Mouse (Mus musculus) C2C12 (cell line): ENCODE results near the gene Gm17428.

Source experiments
- CEBPB ChIP-seq: IDR thresholded peaks from one replicate; pipeline ENCODE4 v1.6.1; 2011; ENCODE audit warnings: low read depth, mild to moderate bottlenecking, control low read depth, moderate library complexity
- CTCF ChIP-seq: IDR thresholded peaks from one replicate; pipeline ENCODE4 v1.5.1; 2011; ENCODE audit not compliant: control insufficient read depth, insufficient read depth, insufficient read length
- FOSL1 ChIP-seq: IDR thresholded peaks from one replicate; pipeline ENCODE4 v1.8.0; 2011; ENCODE audit warnings: mild to moderate bottlenecking, low read length; ENCODE audit not compliant: poor library complexity, insufficient read depth, severe bottlenecking
- MAX ChIP-seq: IDR thresholded peaks from one replicate; pipeline ENCODE4 v1.6.1; 2011; ENCODE audit warnings: mild to moderate bottlenecking, control low read depth
- MYOD1 ChIP-seq: IDR thresholded peaks from one replicate; pipeline ENCODE4 v1.6.1; 2011; ENCODE audit warnings: low read depth; ENCODE audit not compliant: control insufficient read depth, insufficient read length
- MYOG ChIP-seq: IDR thresholded peaks from one replicate; pipeline ENCODE4 v1.6.1; 2011; ENCODE audit not compliant: control insufficient read depth, insufficient read length; ENCODE audit errors: extremely low read depth
- USF1 ChIP-seq: IDR thresholded peaks from one replicate; pipeline ENCODE4 v1.6.1; 2011; ENCODE audit warnings: low read depth, mild to moderate bottlenecking, control low read depth, moderate library complexity

- TF ChIP-seq CTCF (no peak), MYOG (no peak), USF1 (no peak), MYOD1 (no peak), CEBPB (no peak), MAX (no peak), FOSL1 (no peak)
Observed at GRCm38 (mm10) chr14:54965044-54965443, 11.7 kb upstream of the Gm17428 start.
